Mouse (Mus musculus): ENCODE data around the gene Antxr2. TPM values are rescaled to one million over a fixed set of nuclear protein-coding genes. Genes with fewer than 3 reads are reported as not detected.

Antxr2 gene
- polyA plus RNA-seq (2015; fragmentation: Nextera tagmentation; extraction: Ambion mirVana), result 6.5 and 7.0 TPM in 2 replicates

- DNase-seq (ENCODE audit: low spot score), result peak; percentile 52
Observed at GRCm38 (mm10) chr5:98030902-98031641, at the start of gene Antxr2. Gene Antxr2 (minus strand): TSS chr5:98031043.

- DNase-seq (ENCODE audit: low spot score), result no peak
Observed at GRCm38 (mm10) chr5:98076612-98077011, 45.8 kb upstream of the Antxr2 start.

GRCm38 (mm10) chr5:98069191-98069590, 38.3 kb upstream of the Antxr2 start:
- DNase-seq (ENCODE audit: low spot score), result no peak

- no peak for DNase-seq (ENCODE audit: low spot score)
Observed at GRCm38 (mm10) chr5:98055275-98055674, 24.4 kb upstream of the Antxr2 start.

GRCm38 (mm10) chr5:98054834-98055233, 24.0 kb upstream of the Antxr2 start:
- no peak for DNase-seq (ENCODE audit: low spot score)

- DNase-seq (ENCODE audit: low spot score), result no peak
Observed at GRCm38 (mm10) chr5:98034928-98035327, 4.1 kb upstream of the Antxr2 start.

GRCm38 (mm10) chr5:98034207-98034606, 3.4 kb upstream of the Antxr2 start:
- no peak for DNase-seq (ENCODE audit: low spot score)

GRCm38 (mm10) chr5:98032803-98033420, 2.1 kb upstream of the Antxr2 start:
- peak; percentile 35 for DNase-seq (ENCODE audit: low spot score)

GRCm38 (mm10) chr5:98030091-98030901, 547 bp downstream of the Antxr2 start:
- peak; percentile 40 for DNase-seq (ENCODE audit: low spot score)

GRCm38 (mm10) chr5:98027688-98028389, 3.0 kb downstream of the Antxr2 start:
- no peak for DNase-seq (ENCODE audit: low spot score)

GRCm38 (mm10) chr5:98025921-98026320, 4.9 kb downstream of the Antxr2 start:
- no peak for DNase-seq (ENCODE audit: low spot score)

GRCm38 (mm10) chr5:98024545-98024944, 6.3 kb downstream of the Antxr2 start:
- DNase-seq (ENCODE audit: low spot score), result no peak

- DNase-seq (ENCODE audit: low spot score), result no peak
Observed at GRCm38 (mm10) chr5:98021518-98021917, 9.3 kb downstream of the Antxr2 start.

GRCm38 (mm10) chr5:98020658-98021057, 10.2 kb downstream of the Antxr2 start:
- no peak for DNase-seq (ENCODE audit: low spot score)

- no peak for DNase-seq (ENCODE audit: low spot score)
Observed at GRCm38 (mm10) chr5:98019396-98019795, 11.4 kb downstream of the Antxr2 start.

- DNase-seq (ENCODE audit: low spot score), result peak; percentile 75
Observed at GRCm38 (mm10) chr5:98018162-98018561, 12.7 kb downstream of the Antxr2 start.

GRCm38 (mm10) chr5:98016247-98017203, 14.3 kb downstream of the Antxr2 start:
- DNase-seq (ENCODE audit: low spot score), result peak; percentile 69

GRCm38 (mm10) chr5:98005751-98006150, 25.1 kb downstream of the Antxr2 start:
- no peak for DNase-seq (ENCODE audit: low spot score)

- DNase-seq (ENCODE audit: low spot score), result no peak
Observed at GRCm38 (mm10) chr5:97999261-97999824, 31.5 kb downstream of the Antxr2 start.

Measured in thymus, postnatal 0 days (tissue).